Mouse (Mus musculus) liver, adult 2 months (tissue): Measurements from ENCODE around the gene Slc15a5. TPM values are rescaled to one million over a fixed set of nuclear protein-coding genes. Genes with fewer than 3 reads are reported as not detected.

Source experiments
- DNase-seq: peaks from one replicate; pipeline ENCODE4 v3.0.0-alpha.2; 2011; ENCODE audit warnings: low read depth, low spot score; ENCODE audit errors: extremely low read depth
- H3K27ac ChIP-seq: fragments of 200-500 bp; replicated peaks from 2 replicates; pipeline ENCODE4 v1.5.1; 2012; ENCODE audit warnings: low read depth, mild to moderate bottlenecking, control low read depth, inconsistent platforms, low read length; ENCODE audit not compliant: insufficient read depth
- H3K27me3 ChIP-seq: fragments of 200-500 bp; 2 replicates; pipeline ENCODE4 v1.6.1; 2012; ENCODE audit warnings: mild to moderate bottlenecking, moderate library complexity, low read length, inconsistent platforms; ENCODE audit not compliant: control insufficient read depth, insufficient read depth
- H3K36me3 ChIP-seq: fragments of 200-500 bp; 2 replicates; pipeline ENCODE4 v1.6.1; 2012; ENCODE audit warnings: low read length, inconsistent platforms; ENCODE audit not compliant: control insufficient read depth, insufficient read depth
- H3K4me1 ChIP-seq: fragments of 200-500 bp; 2 replicates; pipeline ENCODE4 v1.6.1; 2011; ENCODE audit warnings: low read length; ENCODE audit not compliant: control insufficient read depth, insufficient read depth
- H3K4me3 ChIP-seq: fragments of 200-500 bp; 2 replicates; pipeline ENCODE4 v1.5.1; 2011; ENCODE audit warnings: low read depth, mild to moderate bottlenecking, control low read depth, low read length, moderate library complexity; ENCODE audit not compliant: insufficient read depth
- H3K79me2 ChIP-seq: fragments of 200-500 bp; 2 replicates; pipeline ENCODE4 v1.6.1; 2012; ENCODE audit warnings: inconsistent platforms, mild to moderate bottlenecking, low read length, moderate library complexity; ENCODE audit not compliant: control insufficient read depth, insufficient read depth
- H3K9ac ChIP-seq: fragments of 200-500 bp; 2 replicates; pipeline ENCODE4 v1.6.1; 2012; ENCODE audit warnings: low read depth, mild to moderate bottlenecking, control low read depth, inconsistent platforms, low read length
- CTCF ChIP-seq: fragments of 200-500 bp; IDR thresholded peaks from 2 replicates; pipeline ENCODE4 v1.5.1; 2011; ENCODE audit warnings: low read depth, low read length, control low read depth
- POLR2A ChIP-seq: fragments of 200-500 bp; IDR thresholded peaks from 2 replicates; pipeline ENCODE4 v1.6.1; 2011; ENCODE audit warnings: low read length, control low read depth; ENCODE audit not compliant: insufficient read depth; ENCODE audit errors: extremely low read depth
- WGBS: fragments of 180-500 bp; shearing (Covaris S2); methylation state at CpG from one replicate; pipeline ENCODE4 v1.1.7; 2018; 5-methylcytosine and 5-hydroxymethylcytosine counted together
- polyA plus RNA-seq: library from polyadenylated mRNA; depleted of rRNA; stranded (reverse); fragments of >200 nt; gene quantifications from 2 replicates; pipeline ENCODE4 v1.2.3, GENCODE M21; 2012
- total RNA-seq: library from RNA; depleted of rRNA; stranded (reverse); fragments of >200 nt; gene quantifications from 2 replicates; pipeline ENCODE4 v1.2.3, GENCODE M21; 2014

Gene Slc15a5
- total and polyA plus RNA-seq, 2 experiments = 1.0 to 1.1 TPM

GRCm38 (mm10) chr6:138006525-138007251, 73.0 kb downstream of the Slc15a5 start:
- no peak for TF ChIP-seq POLR2A
- TF ChIP-seq CTCF = no peak
- Histone ChIP-seq H3K27me3 (no peaks in the 10 kb centered on the region), H3K79me2 (no peaks in the 10 kb centered on the region), H3K36me3 (no peaks in the 10 kb centered on the region), H3K27ac (no peak overlapping the region), H3K4me1 (no peaks in the 10 kb centered on the region), H3K9ac (no peak overlapping the region), H3K4me3 (no peak overlapping the region)
- 84% methylated on average over 27 of the region's 27 CpGs for WGBS
- DNase-seq = no peak

GRCm38 (mm10) chr6:137989853-137990252, 89.9 kb downstream of the Slc15a5 start:
- no peaks in the 10 kb centered on the region for H3K4me1 ChIP-seq
- H3K36me3 ChIP-seq = no peaks in the 10 kb centered on the region
- H3K4me3 ChIP-seq = no peak overlapping the region
- H3K27ac ChIP-seq = no peak overlapping the region
- DNase-seq = peak; percentile 22
- no peak for TF ChIP-seq POLR2A
- TF ChIP-seq CTCF = no peak
- H3K9ac ChIP-seq = no peak overlapping the region
- H3K27me3 ChIP-seq = no peaks in the 10 kb centered on the region
- no peaks in the 10 kb centered on the region for H3K79me2 ChIP-seq

GRCm38 (mm10) chr6:137985169-137985568, 94.5 kb downstream of the Slc15a5 start:
- no peak overlapping the region for H3K27ac ChIP-seq
- no peaks in the 10 kb centered on the region for H3K4me1 ChIP-seq
- H3K79me2 ChIP-seq = no peaks in the 10 kb centered on the region
- TF ChIP-seq CTCF = no peak
- no peak for TF ChIP-seq POLR2A
- no peaks in the 10 kb centered on the region for H3K27me3 ChIP-seq
- no peak for DNase-seq
- no peaks in the 10 kb centered on the region for H3K36me3 ChIP-seq
- 82% methylated on average over 6 of the region's 6 CpGs for WGBS
- no peak overlapping the region for H3K4me3 ChIP-seq
- no peak overlapping the region for H3K9ac ChIP-seq

GRCm38 (mm10) chr6:137982195-137982737, 97.5 kb downstream of the Slc15a5 start:
- Histone ChIP-seq H3K27ac (no peak overlapping the region), H3K36me3 (no peaks in the 10 kb centered on the region), H3K79me2 (no peaks in the 10 kb centered on the region), H3K9ac (no peak overlapping the region), H3K27me3 (no peaks in the 10 kb centered on the region), H3K4me1 (no peaks in the 10 kb centered on the region), H3K4me3 (no peak overlapping the region)
- TF ChIP-seq POLR2A (no peak), CTCF (no peak)
- no peak for DNase-seq
- 63% methylated on average over 19 of the region's 19 CpGs for WGBS

- Histone ChIP-seq H3K4me1 (no peaks in the 10 kb centered on the region), H3K9ac (no peak overlapping the region), H3K4me3 (no peak overlapping the region), H3K36me3 (no peaks in the 10 kb centered on the region), H3K27ac (no peak overlapping the region), H3K27me3 (no peaks in the 10 kb centered on the region), H3K79me2 (no peaks in the 10 kb centered on the region)
- no peak for TF ChIP-seq CTCF
- no peak for TF ChIP-seq POLR2A
- DNase-seq = no peak
- 77% methylated on average over 10 of the region's 10 CpGs for WGBS
Measured at GRCm38 (mm10) chr6:137980905-137981696, 98.6 kb downstream of the Slc15a5 start.

- 75% methylated on average over 8 of the region's 8 CpGs for WGBS
- no peak for TF ChIP-seq POLR2A
- TF ChIP-seq CTCF = no peak
- H3K4me3 ChIP-seq = no peak overlapping the region
Measured at GRCm38 (mm10) chr6:137980413-137980812, 99.3 kb downstream of the Slc15a5 start.

More at GRCm38 (mm10) chr6:137980413-137980812, 99.3 kb downstream of the Slc15a5 start:
- no peak for DNase-seq
- Histone ChIP-seq H3K27ac (no peak overlapping the region), H3K27me3 (no peaks in the 10 kb centered on the region), H3K4me1 (no peaks in the 10 kb centered on the region), H3K36me3 (no peaks in the 10 kb centered on the region), H3K9ac (no peak overlapping the region), H3K79me2 (no peaks in the 10 kb centered on the region)
